Mouse (Mus musculus) skeletal muscle tissue, postnatal 0 days (tissue): ENCODE results near the gene Ywhah. TPM values are rescaled to one million over a fixed set of nuclear protein-coding genes. Genes with fewer than 3 reads are reported as not detected.

Experiments
- polyA plus RNA-seq: library from polyadenylated mRNA; unstranded; fragments of >200 nt; fragmentation: Nextera tagmentation; extraction: Ambion mirVana; gene quantifications from 2 replicates; pipeline ENCODE4 v1.2.1, GENCODE M21; 2015

The Ywhah gene
- 149 and 179 TPM in 2 replicates for polyA plus RNA-seq

GRCm38 (mm10) chr5:33018561-33019425, at the start of gene Ywhah:
Gene Ywhah (plus strand): TSS chr5:33018816.

Other genes starting within 250 kb of the Ywhah start
- 36.4 and 39.5 TPM in 2 replicates for gene Pisd, start 233.2 kb upstream of the Ywhah start, polyA plus RNA-seq
- gene Gm20671, start 191.7 kb upstream of the Ywhah start, polyA plus RNA-seq: not detected in 2 replicates
- gene Prr14l, start 164.6 kb upstream of the Ywhah start, polyA plus RNA-seq: 4.6 and 5.5 TPM in 2 replicates
- 4.0 and 5.0 TPM in 2 replicates for gene Depdc5, start 155.1 kb upstream of the Ywhah start, polyA plus RNA-seq
- gene Slc5a1, start 85.4 kb downstream of the Ywhah start, polyA plus RNA-seq: 0.21 TPM in 1 of 2 replicates, not detected in the other
- gene Spon2, start 199.6 kb downstream of the Ywhah start, polyA plus RNA-seq: 12.4 and 25.0 TPM in 2 replicates